Mouse (Mus musculus): Measurements from ENCODE around the gene Pcdh9. TPM values are rescaled to one million over a fixed set of nuclear protein-coding genes. Genes with fewer than 3 reads are reported as not detected.

Gene Pcdh9
- total RNA-seq, 2 experiments from 2014 or later, result 165 to 170 TPM

DNA sequence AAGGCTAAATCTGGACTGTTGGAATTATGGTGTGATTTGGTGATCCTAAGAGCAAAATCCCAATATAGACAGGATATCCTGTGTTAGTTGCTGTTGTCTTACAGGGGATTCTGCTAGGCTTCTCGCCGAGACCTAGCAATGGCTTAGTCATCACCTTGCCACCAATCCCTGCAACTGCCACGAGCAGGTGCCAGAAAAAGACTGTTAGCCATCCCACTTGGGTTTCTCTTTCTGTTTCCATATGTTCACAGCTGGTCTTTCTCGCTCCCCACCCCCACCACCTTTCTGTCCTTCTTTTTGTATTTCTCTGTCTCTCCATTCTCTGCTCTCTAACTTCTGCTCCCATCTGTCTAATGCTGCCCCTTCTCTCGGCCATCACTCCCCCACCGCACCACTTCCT, 831.7 kb downstream of the Pcdh9 start:
- DNase-seq (ENCODE audit: low spot score in 2 of 2), result peak in 1 of 2 experiments; percentile 15

DNA sequence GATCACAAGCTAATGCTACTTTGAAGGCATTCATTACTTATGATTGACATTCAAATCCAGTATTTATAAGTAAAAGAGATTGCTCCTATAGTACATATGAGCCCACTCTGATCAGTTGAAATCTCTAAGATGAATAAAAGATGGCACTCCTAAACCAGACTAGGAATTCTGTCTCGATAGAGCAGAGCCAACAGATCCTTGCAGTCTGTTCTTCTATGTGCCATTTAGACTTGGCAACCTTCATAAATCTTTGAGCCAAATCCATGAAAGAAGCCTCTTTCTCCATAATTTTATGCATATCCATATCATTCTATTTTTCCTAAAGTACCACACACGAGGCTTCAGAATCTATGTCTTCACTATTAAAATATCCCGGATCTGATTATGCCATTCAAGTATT, 834.5 kb downstream of the Pcdh9 start:
- no peak for DNase-seq (ENCODE audit: low spot score in 2 of 2)

DNA sequence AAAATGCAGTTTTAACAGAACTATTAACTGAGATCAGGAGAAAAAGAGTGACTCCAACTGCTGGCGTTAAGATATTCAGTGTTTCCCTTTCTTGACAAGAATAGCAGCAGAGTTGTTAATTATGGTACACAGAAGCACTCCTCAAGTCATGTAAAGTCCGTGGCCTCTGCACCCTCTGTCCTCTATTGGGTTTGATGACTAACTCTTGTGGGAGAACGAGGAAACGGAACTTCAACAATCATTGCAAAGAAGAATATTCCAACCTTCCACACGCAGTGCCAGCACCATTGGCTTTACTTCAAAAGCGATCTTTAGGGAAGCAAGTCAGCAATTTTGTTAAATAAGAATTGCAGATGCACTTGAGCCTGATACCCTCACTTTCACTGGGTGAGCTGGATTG, 849.9 kb downstream of the Pcdh9 start:
- DNase-seq (ENCODE audit: low spot score in 2 of 2), result no peak

DNA sequence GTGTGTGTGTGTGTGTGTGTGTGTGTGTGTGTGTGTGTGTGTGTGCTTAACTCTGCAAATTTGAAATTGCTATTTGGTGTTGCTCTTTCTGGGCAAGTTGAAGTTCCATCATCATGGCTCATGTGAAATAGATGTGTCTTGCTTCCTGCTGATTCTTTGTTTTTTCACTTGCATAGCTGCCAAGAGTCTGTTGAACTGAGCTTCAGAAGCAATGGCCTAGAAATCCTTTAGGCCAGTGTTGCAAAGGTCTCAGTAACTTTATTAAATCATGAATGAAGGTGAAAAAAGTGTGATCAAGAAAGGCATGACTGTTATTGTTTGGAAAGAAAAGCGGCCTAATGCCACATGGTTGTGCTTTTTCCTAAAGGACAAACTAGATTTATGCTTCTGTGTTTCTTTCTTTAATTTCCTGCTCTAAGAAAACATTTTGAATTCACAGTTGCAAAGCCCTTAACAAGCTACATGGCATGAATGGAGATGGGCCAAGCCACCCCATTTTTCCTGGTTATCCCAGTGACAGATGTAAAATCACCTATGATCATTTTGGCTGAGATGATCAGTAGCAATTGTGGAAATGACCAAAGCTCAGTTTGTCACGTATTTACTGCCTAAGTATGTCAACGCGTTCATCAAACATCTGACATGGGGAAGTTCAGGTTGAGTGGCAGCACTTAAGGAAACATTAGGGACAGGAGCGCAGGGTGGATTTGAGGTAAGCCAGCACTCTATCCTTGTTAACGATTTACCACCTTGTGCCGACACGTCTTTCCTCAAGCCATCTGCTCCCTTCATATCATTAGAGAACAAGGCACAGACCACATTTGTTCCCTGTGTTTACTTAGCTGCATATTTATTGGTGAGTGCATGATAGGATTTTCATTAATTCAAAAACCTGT, 850.9 kb downstream of the Pcdh9 start:
- no peak for DNase-seq (ENCODE audit: low spot score in 2 of 2)

DNA sequence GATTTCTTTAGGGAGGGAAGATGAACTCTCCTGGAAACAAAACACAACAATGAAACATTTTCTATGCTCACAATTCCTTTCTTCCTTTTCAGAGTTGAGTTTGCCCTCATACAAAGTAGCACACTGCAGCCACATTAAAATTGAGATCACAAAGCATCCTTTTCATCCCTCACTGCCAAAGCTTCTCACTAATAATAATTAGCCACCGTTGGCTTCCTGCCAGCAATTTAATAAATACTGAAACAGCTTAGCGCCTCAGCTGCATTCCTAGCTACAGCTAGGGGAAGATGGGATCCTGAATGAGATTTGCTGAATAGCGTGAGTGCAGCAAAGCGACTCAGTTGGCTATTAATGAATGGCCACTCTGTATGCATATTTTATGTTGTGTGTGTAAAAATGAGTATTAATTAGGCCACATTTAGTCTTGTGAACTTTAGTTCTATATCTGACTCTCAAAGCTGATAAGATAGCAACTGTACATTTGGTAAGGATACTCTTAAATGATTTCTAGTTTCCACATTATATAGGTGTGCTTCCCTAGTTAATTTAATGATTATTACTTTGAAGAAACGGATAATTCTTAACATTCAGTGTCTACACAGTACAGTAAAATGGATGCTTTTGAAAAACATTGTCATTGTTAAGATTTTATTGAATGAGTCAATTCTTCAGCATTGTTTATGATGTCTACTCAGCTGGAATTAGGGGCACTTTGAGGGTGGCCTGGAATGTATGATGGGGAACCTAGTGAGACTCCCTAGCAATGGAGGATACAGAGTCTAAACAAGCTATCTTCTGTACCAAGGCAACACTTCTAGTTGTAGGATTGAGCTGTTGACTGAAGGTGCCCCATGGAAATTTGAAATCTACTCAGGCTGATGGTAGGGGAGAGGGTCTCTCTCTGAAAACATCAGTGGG, 881.1 kb downstream of the Pcdh9 start:
- no peak for DNase-seq (ENCODE audit: low spot score in 2 of 2)
